Mouse (Mus musculus) gastrocnemius, adult 8-10 months (tissue): Measurements from ENCODE around the gene Gm20388. TPM values are rescaled to one million over a fixed set of nuclear protein-coding genes. Genes with fewer than 3 reads are reported as not detected.
"Not testable (repeated sequence)": the region's sequence is repeated elsewhere in the genome, so short reads cannot be mapped to it uniquely, and the experiment has no call there.

ENCODE experiments used
- DNase-seq, 2 experiments: peaks; one replicate each; pipeline ENCODE4 v3.0.0; 2022; ENCODE audit warnings: low spot score in 2 of 2
- total RNA-seq, 4 experiments: library from RNA; stranded (reverse); gene quantifications; 2 replicates each; pipeline ENCODE4 v1.2.4; 2022

Gene Gm20388
- total RNA-seq, 4 experiments from 2014 or later, result 4.4 to 20.0 (median 7.9) TPM; not detected in 1

- DNase-seq, result peak; percentile 10 to 42
Measured at GRCm38 (mm10) chr8:121125311-121125876, 1214.8 kb downstream of the Gm20388 start.

GRCm38 (mm10) chr8:121126191-121126590 is 1215.5 kb downstream of the Gm20388 start:
- DNase-seq, result no peak

- no peak for DNase-seq
Measured at GRCm38 (mm10) chr8:121126694-121127093, 1216.1 kb downstream of the Gm20388 start.

- DNase-seq, result no peak
Measured at GRCm38 (mm10) chr8:121127291-121127701, 1216.7 kb downstream of the Gm20388 start.

- no peak for DNase-seq
Measured at GRCm38 (mm10) chr8:121127756-121128375, 1217.2 kb downstream of the Gm20388 start, which contains the start of gene Foxl1. Gene Foxl1, plus strand, starts transcription at chr8:121127940.

- DNase-seq, result no peak
Measured at GRCm38 (mm10) chr8:121128531-121129264, 1218.1 kb downstream of the Gm20388 start.

GRCm38 (mm10) chr8:121129265-121129940 is 1218.8 kb downstream of the Gm20388 start:
- DNase-seq, result no peak

- DNase-seq, result no peak
Measured at GRCm38 (mm10) chr8:121130522-121130921, 1219.9 kb downstream of the Gm20388 start.

GRCm38 (mm10) chr8:121132961-121133513 is 1222.4 kb downstream of the Gm20388 start:
- DNase-seq, result no peak

- DNase-seq, result no peak
Measured at GRCm38 (mm10) chr8:121134102-121134501, 1223.5 kb downstream of the Gm20388 start.

GRCm38 (mm10) chr8:121134512-121134911 is 1223.9 kb downstream of the Gm20388 start:
- no peak for DNase-seq

GRCm38 (mm10) chr8:121136856-121137255 is 1226.2 kb downstream of the Gm20388 start:
- no peak for DNase-seq

- not testable (repeated sequence) for DNase-seq
Measured at GRCm38 (mm10) chr8:121145457-121146134, 1235.0 kb downstream of the Gm20388 start.

- DNase-seq, result no peak
Measured at GRCm38 (mm10) chr8:121148573-121149083, 1238.0 kb downstream of the Gm20388 start.

GRCm38 (mm10) chr8:121152394-121152793 is 1241.8 kb downstream of the Gm20388 start:
- DNase-seq, result peak; percentile 30 to 53

- no peak for DNase-seq
Measured at GRCm38 (mm10) chr8:121156990-121157491, 1246.4 kb downstream of the Gm20388 start.

- DNase-seq, result no peak
Measured at GRCm38 (mm10) chr8:121158812-121159211, 1248.2 kb downstream of the Gm20388 start.

GRCm38 (mm10) chr8:121161437-121161836 is 1250.8 kb downstream of the Gm20388 start:
- DNase-seq, result no peak

GRCm38 (mm10) chr8:121162413-121162812 is 1251.8 kb downstream of the Gm20388 start:
- DNase-seq, result no peak

GRCm38 (mm10) chr8:121162906-121163695 is 1252.5 kb downstream of the Gm20388 start:
- no peak for DNase-seq
